Mouse (Mus musculus) embryonic fibroblast, embryonic 13.5 days (primary cell): ENCODE measurements around the gene Casz1.

ENCODE experiments used
- CTCF ChIP-seq: IDR thresholded peaks from 2 replicates; pipeline ENCODE4 v1.5.1; 2011; ENCODE audit warnings: mild to moderate bottlenecking, control low read depth, low read length, moderate library complexity, borderline replicate concordance; ENCODE audit not compliant: insufficient read depth
- POLR2A ChIP-seq: IDR thresholded peaks from 2 replicates; pipeline ENCODE4 v1.6.1; 2011; ENCODE audit warnings: low read depth, mild to moderate bottlenecking, control low read depth, low read length, moderate library complexity

DNA sequence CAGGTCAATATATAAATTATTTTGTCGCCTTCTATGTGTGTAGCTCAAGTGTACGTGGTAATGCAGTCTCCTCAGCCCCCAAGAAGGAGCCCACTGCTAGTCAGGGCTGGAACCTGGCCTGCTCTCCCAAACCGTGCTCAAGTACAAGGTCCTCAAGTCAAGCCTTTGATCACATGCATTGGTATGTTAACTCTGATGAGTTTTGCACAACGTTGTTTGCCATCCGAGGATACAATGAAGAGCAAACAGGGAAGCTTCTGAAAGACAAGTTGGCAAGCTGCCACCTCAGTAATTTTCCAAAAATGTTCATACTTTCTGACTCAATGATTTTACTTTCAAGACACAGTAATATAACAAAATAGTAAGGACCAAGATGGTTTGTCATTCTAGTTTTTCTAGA lies 189.7 kb downstream of the Casz1 start:
- no peak for TF ChIP-seq CTCF
- no peak for TF ChIP-seq POLR2A
